Mouse (Mus musculus): ENCODE results near the gene Hist1h3a.
"Not testable (repeated sequence)": the region's sequence is repeated elsewhere in the genome, so short reads cannot be mapped to it uniquely, and the experiment has no call there.

Hist1h3a gene

DNA sequence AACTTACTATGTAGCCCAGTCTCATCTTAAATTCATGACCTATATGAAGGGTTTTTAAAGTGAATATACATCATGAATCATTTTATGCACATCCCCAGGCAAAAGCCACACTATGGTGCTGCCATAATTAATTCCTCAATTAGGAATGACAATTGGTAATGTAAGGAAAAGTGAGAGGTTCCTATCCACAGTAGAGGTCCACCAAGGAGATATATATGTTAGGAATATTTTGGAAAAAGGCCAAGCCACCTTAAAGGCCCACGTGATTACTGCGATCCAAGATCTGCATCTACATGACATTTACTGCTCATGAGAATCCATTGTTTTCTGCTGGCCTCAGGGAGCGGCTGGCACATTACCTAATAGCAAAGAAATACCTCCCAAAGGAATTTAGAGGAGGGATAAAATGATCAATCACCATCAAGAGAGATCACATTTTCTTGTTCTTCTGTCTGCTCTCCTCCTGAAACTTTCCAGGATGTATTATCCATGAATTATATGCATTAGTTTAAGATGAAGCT lies 2.9 kb downstream of the Hist1h3a start:
- no peak for DNase-seq (ENCODE audit: low spot score)

DNA sequence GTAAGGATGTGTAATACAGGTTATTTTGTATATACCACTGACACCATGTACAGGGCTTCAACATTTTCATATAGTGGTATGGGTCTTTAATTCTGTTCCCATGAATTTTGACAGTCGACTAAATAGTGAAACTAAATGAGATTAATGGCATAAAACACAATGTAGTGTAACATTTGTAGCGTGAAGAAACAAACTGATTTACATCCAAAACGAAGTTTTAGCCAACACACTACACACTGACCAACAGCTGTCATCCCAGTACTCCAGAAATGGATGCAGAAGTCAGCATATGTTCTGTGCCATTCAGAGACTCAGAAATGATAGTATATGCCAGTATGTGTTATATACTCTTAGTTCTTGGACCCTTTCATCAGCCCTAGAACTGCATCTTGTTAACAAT lies 4.3 kb downstream of the Hist1h3a start:
- no peak for DNase-seq (ENCODE audit: low spot score)

DNA sequence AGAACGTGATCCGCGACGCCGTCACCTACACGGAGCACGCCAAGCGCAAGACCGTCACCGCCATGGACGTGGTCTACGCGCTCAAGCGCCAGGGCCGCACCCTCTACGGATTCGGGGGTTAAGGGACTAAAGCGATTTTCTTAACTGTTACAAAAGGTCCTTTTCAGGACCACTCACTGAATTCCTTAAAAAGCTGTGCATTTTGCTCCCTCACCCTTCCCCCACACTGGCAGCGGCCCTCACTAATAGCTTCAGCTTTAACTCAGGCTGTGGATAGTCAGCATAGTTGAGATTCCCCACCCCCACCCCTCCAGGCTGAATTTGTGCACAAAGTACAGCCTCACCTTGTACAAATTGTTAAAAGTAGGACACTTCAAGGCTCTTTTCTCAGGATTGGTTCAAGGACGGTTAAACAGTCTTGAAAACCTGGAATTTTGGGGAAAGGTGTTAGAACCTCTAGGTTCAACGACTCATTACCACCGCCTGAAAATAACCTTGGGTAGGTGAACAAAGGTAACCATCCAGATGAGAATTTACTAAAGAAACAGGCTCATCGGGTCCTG lies 4.9 kb downstream of the Hist1h3a start:
- DNase-seq (ENCODE audit: low spot score): no peak

DNA sequence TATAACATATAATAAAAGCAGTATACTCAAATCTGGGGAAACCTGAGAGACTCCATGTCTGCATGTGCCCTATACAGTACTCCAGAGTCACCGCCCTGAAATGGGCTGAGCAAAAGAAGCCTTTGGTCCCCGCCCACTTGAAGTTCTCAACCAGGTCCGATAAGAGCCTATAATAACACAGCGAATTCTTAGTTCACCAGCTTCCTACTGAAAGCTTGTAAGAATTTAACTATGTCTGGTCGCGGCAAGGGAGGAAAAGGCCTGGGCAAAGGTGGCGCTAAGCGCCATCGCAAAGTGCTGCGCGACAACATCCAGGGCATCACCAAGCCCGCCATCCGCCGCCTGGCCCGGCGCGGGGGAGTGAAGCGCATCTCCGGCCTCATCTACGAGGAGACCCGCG lies 5.4 kb downstream of the Hist1h3a start, which contains the start of gene Hist1h4b:
TSS of gene Hist1h4b (plus strand) at position 224 of the 400 bp plus-strand sequence.
- peak; percentile 92 for DNase-seq (ENCODE audit: low spot score)

DNA sequence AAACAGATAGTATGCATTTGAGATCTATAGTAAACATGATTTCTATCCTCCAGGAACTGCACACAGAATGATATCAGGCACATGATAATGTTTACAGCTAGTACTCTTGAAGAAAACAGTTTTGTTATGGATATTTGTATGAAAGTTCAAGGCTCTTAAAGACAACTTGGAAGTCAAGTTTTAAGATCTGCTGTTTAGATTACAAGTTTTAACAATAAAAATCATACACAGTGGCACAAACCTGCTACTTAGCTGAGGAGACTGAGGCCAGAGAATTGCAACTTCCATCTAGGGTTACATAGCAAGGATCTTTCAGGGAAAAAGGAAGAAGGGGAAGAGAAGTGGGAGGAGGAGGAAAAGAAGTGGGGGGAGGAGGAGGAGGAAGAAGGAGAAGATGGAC lies 7.2 kb downstream of the Hist1h3a start:
- DNase-seq (ENCODE audit: low spot score): no peak

DNA sequence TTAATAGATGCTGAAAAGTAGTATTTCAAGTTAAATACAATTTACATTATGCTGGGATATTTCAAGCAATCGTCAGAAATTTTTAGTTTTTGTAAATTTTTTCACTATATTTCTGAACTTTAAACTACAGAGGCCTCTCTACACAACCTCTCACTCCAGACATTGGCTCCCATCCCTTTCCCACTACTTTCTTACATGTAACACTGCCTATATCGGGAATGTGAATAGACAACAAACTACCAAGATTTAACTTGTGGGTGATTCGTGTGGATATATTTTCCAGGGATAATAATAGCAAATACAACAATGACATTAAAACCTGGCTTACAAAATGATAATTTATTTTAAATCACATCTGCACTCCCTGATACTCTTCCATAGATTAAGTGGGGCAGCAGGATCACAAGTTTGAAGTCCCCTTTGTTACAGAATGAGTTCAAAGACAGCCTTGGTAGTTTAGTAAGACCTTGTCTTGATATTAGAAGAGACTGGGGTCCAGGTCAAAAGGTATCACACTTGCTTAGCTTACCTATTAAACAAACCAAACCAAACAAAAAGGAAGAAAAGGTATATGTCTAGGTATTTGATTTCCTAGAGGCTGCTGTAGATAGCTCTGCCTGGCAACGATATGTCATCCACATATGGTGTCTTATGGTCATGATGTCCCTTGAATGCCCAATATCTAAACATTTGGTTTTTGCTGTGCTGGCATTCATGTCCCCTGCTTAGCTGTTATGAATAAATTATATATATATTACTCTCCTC lies 8.7 kb downstream of the Hist1h3a start:
- DNase-seq (ENCODE audit: low spot score): no peak

DNA sequence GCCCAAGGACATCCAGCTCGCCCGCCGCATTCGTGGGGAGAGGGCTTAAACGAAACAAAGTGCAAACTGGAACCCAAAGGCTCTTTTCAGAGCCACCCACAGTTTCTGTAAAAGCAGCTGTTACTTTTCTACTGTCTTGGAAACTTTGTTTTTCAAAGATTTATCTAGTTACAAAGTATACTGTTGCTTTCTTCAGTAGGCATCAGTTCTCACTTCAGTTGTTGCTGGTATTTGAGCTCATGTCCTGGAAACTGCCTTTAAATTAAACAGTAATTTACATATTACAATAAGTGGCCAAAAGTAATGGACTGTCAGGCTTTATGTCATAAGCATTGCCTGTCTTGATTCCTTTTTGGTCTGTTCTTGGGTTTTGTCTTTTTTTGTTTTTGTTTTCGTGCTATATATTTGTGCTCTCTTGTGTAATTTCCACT lies 9.4 kb downstream of the Hist1h3a start:
- no peak for DNase-seq (ENCODE audit: low spot score)

DNA sequence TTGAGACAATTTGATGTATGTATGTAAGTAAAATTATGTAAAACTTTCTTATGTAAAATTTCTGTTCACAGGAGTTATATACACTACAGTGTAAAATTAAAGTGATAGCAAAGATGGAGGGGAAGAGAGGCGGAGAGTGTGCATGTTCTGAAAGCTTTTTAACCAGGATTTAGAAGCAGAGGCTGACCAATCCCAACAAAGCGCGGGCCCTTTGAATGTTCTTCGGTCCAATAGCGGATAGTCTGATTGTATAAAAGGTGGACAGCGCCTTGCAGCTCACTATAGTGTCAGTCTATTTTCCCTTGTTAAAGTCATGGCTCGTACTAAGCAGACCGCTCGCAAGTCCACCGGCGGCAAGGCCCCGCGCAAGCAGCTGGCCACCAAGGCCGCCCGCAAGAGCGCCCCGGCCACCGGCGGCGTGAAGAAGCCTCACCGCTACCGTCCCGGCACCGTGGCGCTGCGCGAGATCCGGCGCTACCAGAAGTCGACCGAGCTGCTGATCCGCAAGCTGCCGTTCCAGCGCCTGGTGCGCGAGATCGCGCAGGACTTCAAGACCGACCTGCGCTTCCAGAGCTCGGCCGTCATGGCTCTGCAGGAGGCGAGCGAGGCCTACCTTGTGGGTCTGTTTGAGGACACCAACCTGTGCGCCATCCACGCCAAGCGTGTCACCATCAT lies 10.0 kb downstream of the Hist1h3a start, which contains the start of gene Hist1h3b:
TSS of gene Hist1h3b (plus strand) at position 201 of the 675 bp plus-strand sequence.
- peak; percentile 88 for DNase-seq (ENCODE audit: low spot score)

DNA sequence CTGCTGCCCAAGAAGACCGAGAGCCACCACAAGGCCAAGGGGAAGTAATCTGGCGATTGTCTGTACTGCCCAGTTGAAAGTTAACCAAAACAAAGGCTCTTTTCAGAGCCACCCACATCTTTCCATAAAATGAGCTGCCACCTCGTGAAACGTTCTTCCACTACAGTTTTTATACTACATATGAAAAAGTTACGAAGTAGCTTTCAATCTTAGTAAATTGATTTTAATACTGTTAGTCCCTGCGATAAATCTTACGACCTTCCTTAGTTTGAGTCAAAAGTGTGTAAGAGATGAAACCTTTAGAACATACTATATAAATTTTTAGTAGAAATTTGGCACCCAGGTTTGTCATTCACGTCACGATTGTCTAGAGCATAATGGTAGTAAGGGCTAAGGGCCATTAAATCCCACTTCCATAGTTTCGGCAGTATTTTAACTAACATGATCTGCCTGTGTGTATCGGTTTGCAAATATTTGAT lies 10.7 kb downstream of the Hist1h3a start:
- no peak for DNase-seq (ENCODE audit: low spot score)

DNA sequence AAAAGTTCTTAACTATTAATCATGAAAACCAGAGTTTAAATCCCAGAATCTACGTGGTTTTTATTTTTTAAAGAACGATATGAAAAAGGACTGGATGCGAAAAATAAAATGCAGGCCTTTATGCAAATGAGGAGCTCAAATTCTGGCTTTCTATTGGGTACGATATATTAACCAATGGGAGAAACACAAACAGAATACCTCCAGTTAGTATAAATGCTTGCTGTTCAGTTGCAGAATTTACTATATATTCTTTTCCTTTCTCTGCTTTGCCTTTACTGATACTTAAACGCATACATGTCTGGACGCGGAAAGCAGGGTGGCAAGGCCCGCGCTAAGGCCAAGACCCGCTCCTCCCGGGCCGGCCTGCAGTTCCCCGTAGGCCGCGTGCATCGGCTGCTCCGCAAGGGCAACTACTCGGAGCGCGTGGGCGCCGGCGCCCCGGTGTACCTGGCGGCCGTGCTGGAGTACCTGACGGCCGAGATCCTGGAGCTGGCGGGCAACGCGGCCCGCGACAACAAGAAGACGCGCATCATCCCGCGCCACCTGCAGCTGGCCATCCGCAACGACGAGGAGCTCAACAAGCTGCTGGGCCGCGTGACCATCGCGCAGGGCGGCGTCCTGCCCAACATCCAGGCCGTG lies 11.2 kb downstream of the Hist1h3a start, which contains the start of gene Hist1h2ab:
TSS of gene Hist1h2ab (plus strand) at position 288 of the 639 bp plus-strand sequence.
- not testable (repeated sequence) for DNase-seq (ENCODE audit: low spot score)

DNA sequence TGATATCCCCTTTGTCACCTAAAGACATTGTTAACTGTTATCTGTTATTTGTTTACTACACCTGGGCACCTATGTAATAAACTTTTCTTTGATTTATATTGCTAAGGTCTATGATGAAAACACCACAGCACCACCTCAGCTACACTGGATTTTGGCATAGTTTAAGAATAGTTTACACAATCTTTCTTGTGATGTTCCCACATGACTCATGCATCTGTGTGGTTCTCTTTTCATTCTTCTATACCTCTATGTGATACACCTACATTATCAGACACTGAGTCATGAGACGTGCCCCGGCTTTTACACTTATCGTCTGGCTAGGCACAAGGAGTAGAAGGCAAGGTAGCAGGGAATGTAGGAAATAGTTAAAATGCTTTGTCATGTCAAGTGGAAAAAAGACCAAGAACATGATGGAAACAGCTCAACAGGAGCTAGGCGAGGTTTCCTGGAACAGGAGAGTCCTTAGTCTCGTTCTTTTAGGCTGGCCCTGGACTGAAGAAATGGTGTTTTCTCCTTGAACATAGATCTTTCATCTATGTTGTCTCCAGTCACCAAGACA lies 12.5 kb downstream of the Hist1h3a start:
- no peak for DNase-seq (ENCODE audit: low spot score)

DNA sequence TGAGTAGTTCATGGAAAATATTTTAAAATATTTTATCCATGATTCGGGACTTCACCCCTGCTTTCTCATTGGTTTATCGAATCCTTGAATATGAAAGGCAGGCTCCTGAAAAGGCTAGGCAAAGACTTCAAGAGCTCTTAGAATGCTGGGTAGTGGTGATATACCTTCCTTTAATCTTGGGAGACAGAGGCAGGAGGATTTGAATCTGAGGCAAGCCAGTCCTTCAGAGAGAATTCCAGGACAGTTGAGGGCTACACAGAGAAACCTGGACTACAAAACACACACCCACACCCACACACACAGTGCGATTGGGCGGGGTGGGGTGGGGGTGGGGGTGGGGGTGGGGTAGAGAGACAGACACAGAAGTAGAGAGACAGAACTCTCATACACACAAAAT lies 14.3 kb downstream of the Hist1h3a start:
- no peak for DNase-seq (ENCODE audit: low spot score)

DNA sequence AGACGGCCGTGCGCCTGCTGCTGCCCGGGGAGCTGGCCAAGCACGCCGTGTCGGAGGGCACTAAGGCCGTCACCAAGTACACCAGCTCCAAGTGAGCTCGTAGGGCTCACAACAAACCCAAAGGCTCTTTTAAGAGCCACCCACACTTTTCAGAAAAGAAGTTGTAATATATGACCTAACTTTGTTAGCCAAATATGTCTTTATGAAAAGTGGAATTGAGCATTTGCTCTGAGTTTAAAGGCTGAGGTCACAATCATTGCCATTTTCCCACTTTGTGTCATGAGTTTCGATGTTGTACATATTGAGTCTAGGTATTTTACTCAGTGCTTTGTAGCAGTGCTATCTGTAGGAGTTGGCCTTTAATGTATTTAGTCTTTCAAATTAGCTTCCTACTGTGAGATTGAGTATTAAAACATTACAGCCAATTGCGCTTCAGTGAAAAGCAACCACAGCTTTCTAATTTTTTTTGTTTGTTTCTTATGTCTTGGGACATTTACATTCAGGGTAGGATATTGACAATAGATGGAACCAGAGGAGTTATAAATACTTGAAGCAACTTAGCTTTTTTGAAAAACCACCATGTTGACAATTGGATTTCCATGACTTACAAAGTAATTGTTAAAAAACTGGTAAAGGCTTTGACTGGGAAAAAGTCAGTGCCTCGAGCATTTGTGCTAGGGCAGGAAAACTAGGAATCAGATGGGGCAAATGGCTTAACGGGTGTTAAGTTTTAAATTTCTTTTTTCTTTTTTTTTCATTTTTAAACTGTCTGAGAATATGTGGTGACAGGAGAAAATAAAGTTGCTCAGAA lies 14.9 kb downstream of the Hist1h3a start:
- no peak for DNase-seq (ENCODE audit: low spot score)

DNA sequence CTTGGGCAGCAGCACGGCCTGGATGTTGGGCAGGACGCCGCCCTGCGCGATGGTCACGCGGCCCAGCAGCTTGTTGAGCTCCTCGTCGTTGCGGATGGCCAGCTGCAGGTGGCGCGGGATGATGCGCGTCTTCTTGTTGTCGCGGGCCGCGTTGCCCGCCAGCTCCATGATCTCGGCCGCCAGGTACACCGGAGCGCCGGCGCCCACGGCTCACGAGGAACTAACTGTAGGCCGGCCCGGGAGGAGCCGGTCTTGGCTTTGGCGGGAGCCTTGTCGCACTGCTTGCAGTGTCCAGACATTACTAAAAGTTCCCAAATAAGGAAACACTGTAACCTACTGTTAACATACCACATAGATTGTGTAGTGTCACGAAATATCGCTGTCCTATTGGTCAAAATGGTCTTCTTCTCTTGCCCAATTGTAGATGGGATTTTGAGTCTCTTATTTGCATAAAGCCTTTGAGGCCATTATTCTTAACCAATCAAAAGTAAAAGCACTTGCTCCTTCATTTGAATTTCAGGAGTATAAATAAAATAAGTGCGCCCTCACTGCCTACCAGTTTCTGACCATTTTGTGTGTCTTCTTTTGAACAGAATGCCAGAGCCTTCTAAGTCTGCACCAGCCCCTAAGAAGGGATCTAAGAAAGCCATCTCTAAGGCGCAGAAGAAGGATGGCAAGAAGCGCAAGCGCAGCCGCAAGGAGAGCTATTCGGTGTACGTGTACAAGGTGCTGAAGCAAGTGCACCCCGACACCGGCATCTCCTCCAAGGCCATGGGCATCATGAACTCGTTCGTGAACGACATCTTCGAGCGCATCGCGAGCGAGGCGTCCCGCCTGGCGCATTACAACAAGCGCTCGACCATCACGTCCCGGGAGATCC lies 15.7 kb downstream of the Hist1h3a start, which contains the start of gene Hist1h2bb:
TSS of gene Hist1h2bb (plus strand) at position 534 of the 880 bp plus-strand sequence.
- peak; percentile 88 for DNase-seq (ENCODE audit: low spot score)

DNA sequence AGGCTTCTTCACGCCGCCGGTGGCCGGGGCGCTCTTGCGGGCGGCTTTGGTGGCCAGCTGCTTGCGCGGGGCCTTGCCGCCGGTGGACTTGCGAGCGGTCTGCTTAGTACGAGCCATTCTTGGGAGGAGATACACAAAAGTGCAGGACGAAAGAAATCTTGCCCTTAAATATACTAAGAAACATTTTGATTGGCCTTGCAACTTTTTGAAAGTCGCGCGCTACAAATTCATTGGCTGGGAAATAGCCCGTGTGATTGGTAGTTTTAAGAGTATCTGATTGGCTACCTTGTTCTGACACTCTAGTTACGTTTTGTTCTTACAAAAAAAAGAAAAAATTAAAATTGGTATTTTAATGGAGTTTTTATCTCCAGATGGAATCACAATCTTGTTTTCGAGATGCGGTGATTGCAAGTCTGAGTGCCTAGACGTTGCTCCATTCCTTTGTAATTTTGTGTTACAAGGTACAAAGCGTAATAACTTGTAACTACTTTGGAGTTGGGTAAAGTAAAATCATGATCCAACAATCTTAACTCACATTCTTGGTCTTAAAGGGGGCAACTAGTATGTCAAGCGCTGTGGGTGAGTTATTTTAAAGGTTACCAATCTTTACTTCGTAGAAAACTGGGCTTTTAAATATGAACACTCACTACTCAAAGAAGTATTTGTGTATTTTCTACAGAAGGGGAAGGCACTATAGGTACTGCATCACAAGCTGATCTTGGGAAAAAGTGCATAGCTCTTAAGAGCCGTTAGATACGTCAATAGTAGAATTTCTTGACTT lies 16.6 kb downstream of the Hist1h3a start, which contains the start of gene Hist1h3c:
TSS of gene Hist1h3c (minus strand) at position 222 of the 781 bp plus-strand sequence.
- no peak for DNase-seq (ENCODE audit: low spot score)

DNA sequence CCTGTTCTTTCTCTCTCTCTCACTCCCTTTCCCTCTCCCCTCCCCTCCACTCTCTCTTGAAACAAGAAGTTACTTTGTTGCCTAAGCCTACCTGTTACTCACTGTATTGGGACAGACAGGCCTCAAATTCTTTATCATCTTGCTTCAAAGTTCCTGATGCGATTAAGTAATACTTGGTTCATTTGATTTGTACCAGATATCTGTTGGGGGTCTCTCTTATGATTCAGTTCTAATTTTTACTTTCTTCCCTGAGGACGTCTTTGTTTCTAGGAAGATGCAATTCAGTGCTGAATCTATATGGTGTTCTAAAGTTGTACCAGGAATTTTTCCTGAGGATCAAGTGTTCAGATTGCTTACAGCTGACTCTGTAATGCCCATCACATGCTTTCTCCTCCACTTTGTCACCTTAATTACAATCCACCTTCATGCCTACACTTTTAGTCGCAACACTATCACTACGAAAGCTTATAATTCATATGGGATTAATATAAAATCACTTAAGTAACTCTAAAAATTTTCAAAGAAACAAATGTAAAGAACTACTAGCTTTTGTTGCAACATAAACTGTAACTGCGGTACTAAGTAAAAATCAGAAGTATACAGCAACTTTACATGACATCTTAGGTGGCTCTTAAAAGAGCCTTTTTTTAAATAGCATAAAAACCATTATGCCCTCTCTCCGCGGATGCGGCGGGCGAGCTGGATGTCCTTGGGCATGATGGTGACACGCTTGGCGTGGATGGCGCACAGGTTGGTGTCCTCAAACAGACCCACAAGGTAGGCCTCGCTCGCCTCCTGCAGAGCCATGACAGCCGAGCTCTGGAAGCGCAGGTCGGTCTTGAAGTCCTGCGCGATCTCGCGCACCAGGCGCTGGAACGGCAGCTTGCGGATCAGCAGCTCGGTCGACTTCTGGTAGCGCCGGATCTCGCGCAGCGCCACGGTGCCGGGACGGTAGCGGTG lies 17.5 kb downstream of the Hist1h3a start:
- no peak for DNase-seq (ENCODE audit: low spot score)

DNA sequence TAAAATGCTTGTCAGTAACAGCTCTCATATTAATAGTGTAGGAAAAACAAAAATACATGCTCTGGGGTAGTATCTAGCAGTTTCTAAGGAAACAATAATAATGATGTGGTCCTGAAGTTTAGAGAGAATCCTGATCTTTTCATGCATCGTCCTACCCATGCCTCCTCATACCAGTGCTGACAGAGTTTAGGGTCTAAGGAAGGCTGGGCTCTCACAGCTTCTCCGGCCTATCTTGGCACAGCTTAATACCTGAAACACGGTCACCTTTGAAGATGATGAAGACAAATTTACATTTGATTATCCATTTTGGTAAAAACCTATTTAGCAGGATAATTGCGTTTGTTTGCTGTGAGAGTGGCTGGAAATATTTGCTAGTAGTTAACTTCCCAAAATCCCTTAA lies 18.2 kb downstream of the Hist1h3a start:
- no peak for DNase-seq (ENCODE audit: low spot score)

DNA sequence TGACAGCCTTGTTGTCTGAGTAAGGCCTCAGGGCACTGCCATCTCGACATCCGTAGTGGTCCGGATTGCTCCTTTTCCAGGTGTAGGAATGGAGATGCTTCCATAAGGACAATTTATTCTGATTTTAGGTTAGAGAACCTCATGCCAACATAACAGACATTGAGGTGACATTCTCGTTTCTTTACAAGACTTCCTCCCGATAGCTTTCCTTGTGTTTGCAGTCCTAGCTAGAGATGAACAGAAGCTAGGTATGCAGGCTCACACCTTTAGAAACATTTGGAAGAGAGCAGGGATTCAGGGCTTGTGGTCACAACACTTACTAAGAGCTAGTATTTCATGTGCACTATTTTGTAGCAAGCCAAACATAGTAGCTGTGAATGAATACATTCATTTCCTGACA lies 19.0 kb downstream of the Hist1h3a start:
- no peak for DNase-seq (ENCODE audit: low spot score)
